Mouse (Mus musculus) lung, postnatal 36 days (tissue): ENCODE data around the gene Olfr1048.
"Not testable (repeated sequence)": the region's sequence is repeated elsewhere in the genome, so short reads cannot be mapped to it uniquely, and the experiment has no call there.

ENCODE experiments used
- DNase-seq: peaks from one replicate; pipeline ENCODE4 v3.0.0; 2022; ENCODE audit warnings: mixed read lengths

Gene Olfr1048

GRCm38 (mm10) chr2:86240189-86240588 lies at the start of gene Olfr1048:
Olfr1048 (minus strand) TSS chr2:86240289.
- DNase-seq: no peak

- not testable (repeated sequence) for DNase-seq
Observed at GRCm38 (mm10) chr2:86278988-86279387, 38.9 kb upstream of the Olfr1048 start, which contains the start of gene Olfr1051. Olfr1051 (minus strand) TSS chr2:86279088.

GRCm38 (mm10) chr2:86258228-86258627 lies 18.1 kb upstream of the Olfr1048 start, which contains the start of gene Olfr1049:
Olfr1049 (minus strand) TSS chr2:86258328.
- not testable (repeated sequence) for DNase-seq

DNA sequence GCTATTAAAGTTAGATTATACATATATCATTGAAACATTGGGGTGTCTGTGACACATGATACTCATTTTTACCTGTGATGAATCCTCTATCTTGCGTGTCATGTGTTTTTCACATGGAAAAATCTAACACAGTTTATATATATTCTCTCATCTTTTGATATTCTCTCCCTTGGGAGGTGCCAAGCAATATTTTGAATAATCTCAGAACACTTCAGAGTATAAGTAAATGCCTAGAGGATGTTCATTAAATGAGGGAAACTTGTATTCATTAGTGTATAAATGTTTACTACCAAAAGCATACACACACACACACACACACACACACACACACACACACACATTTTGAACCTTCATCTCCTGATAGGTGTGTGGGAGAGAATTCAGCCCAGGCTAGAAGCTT lies 8.8 kb downstream of the Olfr1048 start, which contains the start of gene Olfr1047:
TSS of gene Olfr1047 (minus strand) at position 101 of the 400 bp plus-strand sequence.
- no peak for DNase-seq

- DNase-seq: no peak
Observed at GRCm38 (mm10) chr2:86219214-86219613, 20.9 kb downstream of the Olfr1048 start, which contains the start of gene Olfr1046. Olfr1046 (minus strand) TSS chr2:86219314.

DNA sequence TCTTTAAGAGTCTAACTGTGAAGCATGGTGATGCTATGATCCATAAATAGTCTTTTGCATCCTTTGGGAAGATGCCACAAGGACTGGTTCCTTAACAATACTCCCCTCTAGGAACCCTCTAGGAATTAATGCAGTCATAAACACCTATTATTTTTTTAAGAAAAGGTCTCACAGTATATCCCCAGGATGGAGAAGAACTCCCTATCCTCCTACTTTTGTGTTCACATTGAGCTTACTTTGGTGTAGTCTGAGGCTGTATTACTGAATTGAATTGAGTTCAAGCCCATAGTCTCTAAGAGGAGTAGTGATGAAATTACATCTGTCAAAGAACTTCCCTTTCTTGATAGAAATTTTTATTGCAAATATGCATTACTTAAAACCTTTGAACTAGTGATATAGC lies 37.2 kb downstream of the Olfr1048 start, which contains the start of gene Olfr1045:
TSS of gene Olfr1045 (minus strand) at position 101 of the 400 bp plus-strand sequence.
- DNase-seq: no peak

DNA sequence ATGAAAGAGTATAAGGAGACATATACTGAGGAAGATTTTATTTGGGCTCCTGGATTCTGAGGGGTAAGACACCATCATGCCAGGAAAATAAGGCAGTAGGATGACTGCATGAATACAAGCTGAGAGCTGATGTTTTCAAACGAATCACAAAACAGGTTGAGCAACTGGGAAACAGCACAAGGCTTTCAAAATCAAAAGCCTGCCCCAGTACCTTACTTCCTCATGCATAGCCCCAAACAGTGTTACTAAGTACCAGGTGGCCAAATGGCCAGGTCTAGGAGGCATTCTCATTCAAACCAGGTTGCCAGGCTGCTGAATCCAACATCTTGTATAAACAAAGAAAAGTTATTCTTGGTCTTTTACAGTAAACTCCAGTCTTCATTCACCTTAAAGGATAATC lies 44.2 kb downstream of the Olfr1048 start:
- no peak for DNase-seq

- no peak for DNase-seq
Observed at GRCm38 (mm10) chr2:86185583-86185982, 54.5 kb downstream of the Olfr1048 start, which contains the start of gene Olfr52. Olfr52 (minus strand) TSS chr2:86185683.
